Mouse (Mus musculus) intestine, embryonic 14.5 days (tissue): Measurements from ENCODE around the gene Tmem198b. TPM values are rescaled to one million over a fixed set of nuclear protein-coding genes. Genes with fewer than 3 reads are reported as not detected.
"Not testable (repeated sequence)": the region's sequence is repeated elsewhere in the genome, so short reads cannot be mapped to it uniquely, and the experiment has no call there.

Source experiments
- ATAC-seq: fragments of 200-750 bp; cut with Nextera tagmentation; replicated peaks from 2 replicates; pipeline ENCODE4 v1.8.0; 2017; ENCODE audit warnings: low read depth, moderate number of reproducible peaks, moderate TSS enrichment, moderate library complexity; ENCODE audit not compliant: low FRiP score, low TSS enrichment
- DNase-seq: peaks from one replicate; pipeline ENCODE4 v3.0.0-alpha.2; 2018; ENCODE audit warnings: low spot score
- H3K27ac ChIP-seq: fragments of 300-500 bp; sonication (generic); 2 replicates; pipeline ENCODE4 v1.5.1; 2014; ENCODE audit warnings: low read depth, mild to moderate bottlenecking, control low read depth
- H3K27me3 ChIP-seq: fragments of 300-500 bp; sonication (generic); replicated peaks from 2 replicates; pipeline ENCODE4 v1.6.1; 2014; ENCODE audit warnings: low read length, control low read depth; ENCODE audit not compliant: control insufficient read depth, insufficient read depth
- H3K36me3 ChIP-seq: fragments of 300-500 bp; sonication (generic); 2 replicates; pipeline ENCODE4 v1.6.1; 2014; ENCODE audit warnings: low read length, control low read depth; ENCODE audit not compliant: control insufficient read depth, insufficient read depth
- H3K4me1 ChIP-seq: fragments of 300-500 bp; sonication (generic); replicated peaks from 2 replicates; pipeline ENCODE4 v1.6.1; 2014; ENCODE audit warnings: low read length, control low read depth, mixed read lengths; ENCODE audit not compliant: control insufficient read depth, insufficient read depth
- H3K4me2 ChIP-seq: fragments of 300-500 bp; sonication (generic); 2 replicates; pipeline ENCODE4 v1.6.1; 2014; ENCODE audit warnings: low read length
- H3K4me3 ChIP-seq: fragments of 300-500 bp; sonication (generic); 2 replicates; pipeline ENCODE4 v1.5.1; 2014; ENCODE audit warnings: low read depth, low read length, control low read depth, mixed read lengths
- H3K9ac ChIP-seq: fragments of 300-500 bp; sonication (generic); 2 replicates; pipeline ENCODE4 v1.6.1; 2014; ENCODE audit warnings: mild to moderate bottlenecking, low read length
- H3K9me3 ChIP-seq: fragments of 300-500 bp; sonication (generic); 2 replicates; pipeline ENCODE4 v1.6.1; 2016; ENCODE audit warnings: low read length, control low read depth; ENCODE audit not compliant: control insufficient read depth
- WGBS: fragments of 180-500 bp; shearing (Covaris S2); extraction: QIAGEN DNeasy Blood & Tissue Kit; methylation state at CpG from one replicate; pipeline ENCODE4 v1.1.7; 2014; 5-methylcytosine and 5-hydroxymethylcytosine counted together
- polyA plus RNA-seq: library from polyadenylated mRNA; unstranded; fragments of >200 nt; fragmentation: Nextera tagmentation; extraction: Ambion mirVana; gene quantifications from 2 replicates; pipeline ENCODE4 v1.2.1, GENCODE M21; 2014

The Tmem198b gene
- polyA plus RNA-seq, 1 experiment from 2014 or later: 13.2 TPM

DNA sequence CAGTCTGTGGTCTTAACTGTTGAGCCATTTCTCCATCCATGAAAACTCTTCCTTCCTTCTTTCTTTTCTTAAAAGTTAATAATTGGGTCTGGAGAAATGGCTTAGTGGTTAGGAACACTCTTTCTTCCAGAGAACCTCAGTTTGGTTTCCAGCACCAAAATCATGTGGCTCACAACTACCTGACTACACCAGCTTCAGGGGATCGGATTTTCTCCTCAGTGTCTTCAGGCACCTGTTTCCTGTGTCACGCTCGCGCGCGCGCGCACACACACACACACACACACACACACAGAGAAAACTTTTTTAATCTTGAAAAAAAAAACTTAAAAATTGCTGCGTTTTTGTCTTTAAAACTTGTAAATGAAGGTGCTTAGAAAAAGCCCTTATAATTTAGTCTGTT, 19.7 kb upstream of the Tmem198b start:
- no peaks in the 10 kb centered on the region for H3K27me3 ChIP-seq
- no peak overlapping the region for H3K27ac ChIP-seq
- H3K36me3 ChIP-seq: peaks cover 29% of the 10 kb centered on the region
- peaks cover 10% of the 10 kb centered on the region for H3K4me1 ChIP-seq
- no peak overlapping the region for H3K4me3 ChIP-seq
- no peak overlapping the region for H3K9ac ChIP-seq
- no peaks in the 10 kb centered on the region for H3K9me3 ChIP-seq
- H3K4me2 ChIP-seq: no peak overlapping the region
- WGBS: 95% methylated on average over 9 of the region's 9 CpGs
- DNase-seq: no peak
- no peak for ATAC-seq

DNA sequence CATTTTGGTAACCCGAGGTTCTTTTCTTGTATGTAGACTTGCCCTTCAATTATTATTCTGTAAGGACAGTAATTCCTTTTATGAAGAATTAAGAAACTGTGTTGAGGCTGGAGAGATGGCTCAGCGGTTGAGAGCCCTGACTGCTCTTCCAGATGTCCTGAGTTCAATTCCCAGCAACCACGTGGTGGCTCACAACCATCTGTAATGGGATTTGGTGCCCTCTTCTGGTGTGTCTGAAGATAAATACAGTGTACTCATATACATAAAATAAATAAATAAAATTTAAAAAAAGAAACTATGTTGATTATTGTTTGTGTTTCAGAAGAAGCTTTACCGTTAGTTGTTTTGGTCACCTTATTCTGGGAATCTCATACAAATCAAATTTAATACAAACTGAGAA, 18.9 kb upstream of the Tmem198b start:
- Histone ChIP-seq H3K4me3 (peak overlapping the region; percentile 98; the same call in 1 of the 2 replicates), H3K4me2 (peak overlapping the region; percentile 74), H3K36me3 (peaks cover 36% of the 10 kb centered on the region)
- not testable (repeated sequence) for H3K9me3 ChIP-seq, H3K27me3 ChIP-seq, ATAC-seq, H3K4me1 ChIP-seq, H3K9ac ChIP-seq, DNase-seq, H3K27ac ChIP-seq
- 76% methylated on average over 4 of the region's 4 CpGs for WGBS

GRCm38 (mm10) chr10:128822135-128822534, 18.0 kb upstream of the Tmem198b start:
- Histone ChIP-seq H3K4me2 (peak overlapping the region; percentile 74), H3K9ac (peak overlapping the region; percentile 89), H3K36me3 (peaks cover 38% of the 10 kb centered on the region), H3K4me1 (peaks cover 10% of the 10 kb centered on the region), H3K27ac (0 out of 2 replicates have a peak overlapping the region, but pooled peaks have one; percentile 16), H3K27me3 (no peaks in the 10 kb centered on the region), H3K9me3 (no peaks in the 10 kb centered on the region), H3K4me3 (peak overlapping the region; percentile 98)
- no peak for DNase-seq
- 2% methylated on average over 13 of the region's 13 CpGs for WGBS
- peak; percentile 21; the same call in 1 of the 2 replicates for ATAC-seq

DNA sequence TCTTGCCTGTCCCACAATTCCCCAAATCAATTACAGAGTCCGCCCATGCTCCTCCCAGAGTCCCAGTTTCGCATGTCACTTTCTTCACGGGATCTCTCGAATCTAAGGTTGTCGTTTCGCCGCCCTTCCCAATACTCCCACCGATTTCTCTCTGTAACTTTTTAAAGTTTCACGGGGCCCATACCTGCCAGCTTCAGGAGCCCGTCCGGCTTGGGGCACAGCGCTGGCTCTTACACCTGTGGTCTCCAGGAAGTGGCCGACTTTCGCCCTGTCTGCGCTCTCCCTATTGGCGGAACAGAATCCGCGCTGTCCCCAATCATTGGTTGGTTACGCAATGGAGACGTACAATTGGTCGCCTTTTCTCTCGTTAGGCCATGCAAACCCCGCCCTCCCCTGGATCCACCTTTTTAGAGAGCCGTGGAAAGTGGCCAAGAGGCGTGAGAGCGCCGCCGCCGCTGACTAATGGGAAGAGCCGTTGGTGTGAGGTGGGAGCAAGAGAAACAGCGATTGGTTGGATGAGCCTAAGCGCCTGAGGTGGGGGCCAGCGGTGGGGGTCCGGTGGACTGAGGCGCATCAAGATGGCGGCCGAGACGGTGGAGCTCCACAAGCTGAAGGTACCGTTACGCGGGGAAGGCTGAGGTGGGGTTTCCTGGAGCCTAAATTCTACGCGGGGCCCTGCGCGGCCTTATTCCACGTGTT, 17.3 kb upstream of the Tmem198b start, which contains the start of gene Ormdl2:
Ormdl2 (minus strand) TSS at position 288 of the 699 bp plus-strand sequence.
- peak within 1 kb of the TSS; percentile 74 for H3K4me2 ChIP-seq
- DNase-seq: peak; percentile 99
- 0 out of 2 replicates have a peak within 1 kb of the TSS, but pooled peaks have one; percentile 16 for H3K27ac ChIP-seq
- WGBS: under 1% methylated on average over 46 of the region's 46 CpGs
- no peaks in the 10 kb centered on the region for H3K9me3 ChIP-seq
- H3K4me3 ChIP-seq: peak within 1 kb of the TSS; percentile 98
- no peaks in the 10 kb centered on the region for H3K27me3 ChIP-seq
- H3K4me1 ChIP-seq: peaks cover 10% of the 10 kb centered on the region
- peak; percentile 99 for ATAC-seq
- peak within 1 kb of the TSS; percentile 89 for H3K9ac ChIP-seq
- H3K36me3 ChIP-seq: peaks cover 44% of the 10 kb centered on the region

DNA sequence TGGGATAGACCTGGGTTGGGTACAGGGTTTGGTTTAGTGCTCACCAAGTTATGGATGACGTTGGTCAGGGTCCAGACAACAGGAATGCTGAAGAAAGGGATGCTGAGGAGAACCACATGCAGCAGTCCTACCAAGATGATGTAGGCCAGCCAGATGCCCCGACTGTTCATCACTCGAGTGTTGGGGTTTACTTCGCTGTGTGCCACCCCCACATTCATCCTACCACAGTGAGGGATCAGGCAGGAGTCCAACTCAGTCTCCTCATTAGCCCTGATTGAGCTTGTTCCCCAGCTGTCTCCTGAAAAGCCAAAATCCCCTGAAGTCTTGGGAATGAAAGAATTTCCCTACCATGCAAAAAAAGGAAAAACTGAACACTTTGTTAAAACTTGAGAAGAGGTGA, 16.0 kb upstream of the Tmem198b start:
- Histone ChIP-seq H3K4me1 (peaks cover 10% of the 10 kb centered on the region), H3K4me2 (no peak overlapping the region), H3K9me3 (no peaks in the 10 kb centered on the region), H3K4me3 (no peak overlapping the region), H3K27ac (no peak overlapping the region), H3K27me3 (no peaks in the 10 kb centered on the region), H3K36me3 (peaks cover 50% of the 10 kb centered on the region), H3K9ac (no peak overlapping the region)
- DNase-seq: no peak
- WGBS: 81% methylated on average over 4 of the region's 4 CpGs
- ATAC-seq: no peak

GRCm38 (mm10) chr10:128817033-128817432, 12.9 kb upstream of the Tmem198b start, which contains the start of gene Sarnp:
Gene Sarnp (plus strand): TSS chr10:128817333.
- Histone ChIP-seq H3K9me3 (no peaks in the 10 kb centered on the region), H3K36me3 (peaks cover 66% of the 10 kb centered on the region), H3K27me3 (no peaks in the 10 kb centered on the region), H3K4me1 (peaks cover 4% of the 10 kb centered on the region; the same call in 1 of the 2 replicates), H3K4me3 (no peak within 1 kb of the TSS), H3K4me2 (no peak within 1 kb of the TSS), H3K9ac (no peak within 1 kb of the TSS), H3K27ac (no peak within 1 kb of the TSS)
- no peak for DNase-seq
- WGBS: 87% methylated on average over 13 of the region's 13 CpGs
- ATAC-seq: no peak

- Histone ChIP-seq H3K4me3 (peak overlapping the region; percentile 58), H3K4me2 (peak overlapping the region; percentile 85), H3K9me3 (no peaks in the 10 kb centered on the region), H3K27ac (no peak overlapping the region), H3K4me1 (peaks cover 39% of the 10 kb centered on the region), H3K9ac (0 out of 2 replicates have a peak overlapping the region, but pooled peaks have one; percentile 20), H3K36me3 (peaks cover 15% of the 10 kb centered on the region), H3K27me3 (no peaks in the 10 kb centered on the region)
- ATAC-seq: no peak
- 88% methylated on average over 8 of the region's 8 CpGs for WGBS
- peak; percentile 50 for DNase-seq
Measured at GRCm38 (mm10) chr10:128807018-128807417, 2.8 kb upstream of the Tmem198b start.

DNA sequence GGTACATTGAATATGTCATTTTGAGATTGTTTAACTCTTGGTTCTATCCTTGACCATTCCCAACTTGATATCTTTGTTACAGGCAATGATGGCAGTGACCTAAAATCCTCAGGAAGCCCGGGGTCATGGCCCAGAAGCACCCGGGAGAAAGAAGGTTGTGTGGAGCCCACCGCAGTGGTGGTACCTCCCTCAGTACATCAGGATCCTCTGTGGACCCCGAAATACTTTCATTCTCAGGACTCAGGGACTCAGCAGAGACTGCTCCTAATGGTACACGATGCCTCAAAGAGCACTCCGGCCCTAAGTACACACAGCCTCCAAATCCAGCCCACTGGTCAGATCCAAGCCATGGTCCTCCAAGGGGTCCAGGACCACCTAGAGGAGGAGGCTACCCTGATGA, 1.9 kb upstream of the Tmem198b start:
- Histone ChIP-seq H3K9me3 (no peaks in the 10 kb centered on the region), H3K27ac (peak overlapping the region; percentile 92), H3K4me3 (peak overlapping the region; percentile 58), H3K4me1 (peaks cover 39% of the 10 kb centered on the region), H3K4me2 (peak overlapping the region; percentile 85), H3K36me3 (peaks cover 24% of the 10 kb centered on the region), H3K9ac (peak overlapping the region; percentile 72), H3K27me3 (no peaks in the 10 kb centered on the region)
- ATAC-seq (no peak), DNase-seq (peak; percentile 54)
- WGBS: 57% methylated on average over 6 of the region's 6 CpGs
